Mouse (Mus musculus) embryonic facial prominence, embryonic 12.5 days (tissue): ENCODE data around the gene Lenep. TPM values are rescaled to one million over a fixed set of nuclear protein-coding genes. Genes with fewer than 3 reads are reported as not detected.

Source experiments
- ATAC-seq: fragments of 200-750 bp; cut with Nextera tagmentation; 2 replicates; pipeline ENCODE4 v1.8.0; 2017; ENCODE audit not compliant: insufficient number of reproducible peaks, insufficient read depth, low FRiP score, low TSS enrichment
- H3K27ac ChIP-seq: fragments of 300-500 bp; sonication (generic); 2 replicates; pipeline ENCODE4 v1.5.1; 2016; ENCODE audit warnings: mild to moderate bottlenecking
- H3K27me3 ChIP-seq: fragments of 300-500 bp; sonication (generic); 2 replicates; pipeline ENCODE4 v1.6.1; 2016; ENCODE audit warnings: mild to moderate bottlenecking, moderate library complexity
- H3K36me3 ChIP-seq: fragments of 300-500 bp; sonication (generic); 2 replicates; pipeline ENCODE4 v1.6.1; 2016; ENCODE audit warnings: mild to moderate bottlenecking
- H3K4me1 ChIP-seq: fragments of 300-500 bp; sonication (generic); 2 replicates; pipeline ENCODE4 v1.6.1; 2016
- H3K4me2 ChIP-seq: fragments of 300-500 bp; sonication (generic); replicated peaks from 2 replicates; pipeline ENCODE4 v1.6.1; 2016; ENCODE audit warnings: mild to moderate bottlenecking, moderate library complexity
- H3K4me3 ChIP-seq: fragments of 300-500 bp; sonication (generic); 2 replicates; pipeline ENCODE4 v1.5.1; 2016; ENCODE audit warnings: mild to moderate bottlenecking
- H3K9ac ChIP-seq: fragments of 300-500 bp; sonication (generic); 2 replicates; pipeline ENCODE4 v1.6.1; 2016; ENCODE audit warnings: mild to moderate bottlenecking, moderate library complexity
- H3K9me3 ChIP-seq: fragments of 300-500 bp; sonication (generic); 2 replicates; pipeline ENCODE4 v1.6.1; 2016; ENCODE audit warnings: mild to moderate bottlenecking, moderate library complexity
- WGBS: fragments of 180-500 bp; shearing (Covaris S2); methylation state at CpG from one replicate; pipeline ENCODE4 v1.1.7; 2016; 5-methylcytosine and 5-hydroxymethylcytosine counted together
- polyA plus RNA-seq: library from polyadenylated mRNA; unstranded; fragments of >200 nt; fragmentation: Nextera tagmentation; extraction: Ambion mirVana; gene quantifications from 2 replicates; pipeline ENCODE4 v1.2.1, GENCODE M21; 2016

Lenep gene
- polyA plus RNA-seq, 1 experiment from 2014 or later: 0.09 TPM

GRCm38 (mm10) chr3:89361675-89362074, 40.9 kb downstream of the Lenep start, which contains the start of gene Dcst2:
Dcst2 (plus strand) TSS chr3:89361975.
- 0 out of 2 replicates have a peak, but pooled peaks cover 2% of the 10 kb centered on the region for H3K27me3 ChIP-seq
- H3K4me1 ChIP-seq: no peaks in the 10 kb centered on the region
- H3K9me3 ChIP-seq: no peaks in the 10 kb centered on the region
- H3K4me2 ChIP-seq: no peak within 1 kb of the TSS
- 83% methylated on average over 7 of the region's 7 CpGs for WGBS
- ATAC-seq: no peak
- no peaks in the 10 kb centered on the region for H3K36me3 ChIP-seq
- H3K27ac ChIP-seq: no peak within 1 kb of the TSS
- H3K4me3 ChIP-seq: no peak within 1 kb of the TSS
- no peak within 1 kb of the TSS for H3K9ac ChIP-seq

GRCm38 (mm10) chr3:89360237-89360636, 42.4 kb downstream of the Lenep start:
- ATAC-seq: no peak
- Histone ChIP-seq H3K36me3 (no peaks in the 10 kb centered on the region), H3K4me3 (no peak overlapping the region), H3K4me1 (no peaks in the 10 kb centered on the region), H3K27ac (no peak overlapping the region), H3K27me3 (0 out of 2 replicates have a peak, but pooled peaks cover 2% of the 10 kb centered on the region), H3K9me3 (no peaks in the 10 kb centered on the region), H3K4me2 (no peak overlapping the region), H3K9ac (no peak overlapping the region)
- 78% methylated on average over 3 of the region's 3 CpGs for WGBS

DNA sequence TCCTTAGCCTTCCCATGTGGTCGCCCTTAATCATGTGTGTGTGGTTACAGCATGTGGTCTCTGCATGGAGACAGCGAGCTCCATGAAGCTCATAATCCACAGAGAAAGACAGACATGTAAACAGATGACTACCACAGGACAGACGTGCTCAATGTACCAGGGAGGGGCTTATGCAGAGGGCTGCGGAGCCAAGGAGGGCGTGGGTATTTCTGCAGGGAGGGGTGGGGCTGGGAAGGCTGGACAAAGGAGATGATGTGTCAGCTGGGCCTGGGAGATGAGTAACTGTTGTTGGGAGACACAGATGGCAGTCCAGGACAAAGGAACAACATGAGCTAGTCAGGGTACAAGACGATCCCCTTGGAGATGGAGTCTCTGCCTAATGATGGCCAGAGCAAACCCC, 43.0 kb downstream of the Lenep start:
- WGBS: 74% methylated on average over 6 of the region's 6 CpGs
- Histone ChIP-seq H3K27ac (no peak overlapping the region), H3K27me3 (0 out of 2 replicates have a peak, but pooled peaks cover 2% of the 10 kb centered on the region), H3K4me3 (no peak overlapping the region), H3K9me3 (no peaks in the 10 kb centered on the region), H3K36me3 (no peaks in the 10 kb centered on the region), H3K4me1 (peaks cover 3% of the 10 kb centered on the region; the same call in 1 of the 2 replicates), H3K4me2 (no peak overlapping the region), H3K9ac (no peak overlapping the region)
- no peak for ATAC-seq

- H3K27me3 ChIP-seq: 0 out of 2 replicates have a peak, but pooled peaks cover 15% of the 10 kb centered on the region
- no peaks in the 10 kb centered on the region for H3K9me3 ChIP-seq
- no peaks in the 10 kb centered on the region for H3K36me3 ChIP-seq
- H3K4me2 ChIP-seq: no peak overlapping the region
- WGBS: 73% methylated on average over 9 of the region's 9 CpGs
- peaks cover 3% of the 10 kb centered on the region; the same call in 1 of the 2 replicates for H3K4me1 ChIP-seq
- no peak overlapping the region for H3K27ac ChIP-seq
- no peak overlapping the region for H3K9ac ChIP-seq
- H3K4me3 ChIP-seq: no peak overlapping the region
- no peak for ATAC-seq
Observed at GRCm38 (mm10) chr3:89356029-89356428, 46.6 kb downstream of the Lenep start.

GRCm38 (mm10) chr3:89355512-89355902, 47.1 kb downstream of the Lenep start:
- 78% methylated on average over 6 of the region's 6 CpGs for WGBS
- H3K4me3 ChIP-seq: no peak overlapping the region
- peaks cover 5% of the 10 kb centered on the region for H3K4me1 ChIP-seq
- H3K4me2 ChIP-seq: no peak overlapping the region
- H3K27me3 ChIP-seq: peaks cover 18% of the 10 kb centered on the region; the same call in 1 of the 2 replicates
- no peaks in the 10 kb centered on the region for H3K36me3 ChIP-seq
- no peak overlapping the region for H3K9ac ChIP-seq
- H3K27ac ChIP-seq: no peak overlapping the region
- no peak for ATAC-seq
- H3K9me3 ChIP-seq: no peaks in the 10 kb centered on the region

GRCm38 (mm10) chr3:89354816-89355511, 47.6 kb downstream of the Lenep start:
- no peak overlapping the region for H3K27ac ChIP-seq
- H3K4me2 ChIP-seq: no peak overlapping the region
- peaks cover 23% of the 10 kb centered on the region; the same call in 1 of the 2 replicates for H3K27me3 ChIP-seq
- H3K4me3 ChIP-seq: no peak overlapping the region
- no peaks in the 10 kb centered on the region for H3K36me3 ChIP-seq
- ATAC-seq: no peak
- H3K9ac ChIP-seq: no peak overlapping the region
- WGBS: 21% methylated on average over 5 of the region's 5 CpGs
- peaks cover 9% of the 10 kb centered on the region for H3K4me1 ChIP-seq
- no peaks in the 10 kb centered on the region for H3K9me3 ChIP-seq

DNA sequence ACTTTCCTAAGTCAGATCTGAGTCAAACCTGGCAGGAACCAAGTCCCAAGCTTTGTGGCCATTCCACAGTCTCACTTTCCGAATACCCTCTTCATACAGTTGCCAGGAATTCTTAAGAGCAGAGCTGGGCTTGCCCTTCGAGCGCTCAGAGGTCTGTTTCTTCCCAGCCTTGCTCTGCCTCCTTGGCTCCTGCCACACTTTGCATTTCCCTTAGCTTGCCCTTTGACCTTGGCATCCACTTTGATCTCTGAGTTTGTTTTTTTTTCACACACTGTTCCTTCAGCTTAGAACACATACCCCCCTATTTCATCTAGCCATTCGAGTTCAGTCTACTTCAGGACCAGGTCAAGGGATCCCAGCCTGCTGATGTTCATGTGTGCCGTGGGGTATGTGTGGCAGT, 51.3 kb downstream of the Lenep start:
- 0 out of 2 replicates have a peak, but pooled peaks cover 8% of the 10 kb centered on the region for H3K36me3 ChIP-seq
- no peak overlapping the region for H3K27ac ChIP-seq
- H3K27me3 ChIP-seq: peaks cover 44% of the 10 kb centered on the region
- peaks cover 21% of the 10 kb centered on the region for H3K4me1 ChIP-seq
- H3K9ac ChIP-seq: no peak overlapping the region
- no peaks in the 10 kb centered on the region for H3K9me3 ChIP-seq
- no peak for ATAC-seq
- H3K4me3 ChIP-seq: no peak overlapping the region
- H3K4me2 ChIP-seq: no peak overlapping the region
- 43% methylated on average over 5 of the region's 5 CpGs for WGBS

Other genes with a start within 250 kb of the Lenep start
- 3.9 and 4.4 TPM in 2 replicates for gene Hcn3, start 242.6 kb downstream of the Lenep start, polyA plus RNA-seq
- gene Clk2, start 238.0 kb downstream of the Lenep start, polyA plus RNA-seq: 51.3 and 52.6 TPM in 2 replicates
- gene Scamp3, start 225.3 kb downstream of the Lenep start, polyA plus RNA-seq: 108 and 109 TPM in 2 replicates
- 30.9 and 37.2 TPM in 2 replicates for gene Fam189b, start 219.7 kb downstream of the Lenep start, polyA plus RNA-seq
- 33.2 and 34.9 TPM in 2 replicates for gene Gba, start 199.9 kb downstream of the Lenep start, polyA plus RNA-seq
- 42.6 and 46.2 TPM in 2 replicates for gene Thbs3, start 187.6 kb downstream of the Lenep start, polyA plus RNA-seq
- gene Mtx1, start 175.7 kb downstream of the Lenep start, polyA plus RNA-seq: 208 and 211 TPM in 2 replicates
- 0.78 and 1.6 TPM in 2 replicates for gene Muc1, start 173.7 kb downstream of the Lenep start, polyA plus RNA-seq
- gene Krtcap2, start 156.8 kb downstream of the Lenep start, polyA plus RNA-seq: 297 and 306 TPM in 2 replicates
- 6.2 and 7.7 TPM in 2 replicates for gene Trim46, start 156.5 kb downstream of the Lenep start, polyA plus RNA-seq
- gene Dpm3, start 143.4 kb downstream of the Lenep start, polyA plus RNA-seq: 101 and 103 TPM in 2 replicates
- gene Slc50a1, start 132.2 kb downstream of the Lenep start, polyA plus RNA-seq: 56.6 and 62.0 TPM in 2 replicates
- 32.6 and 36.1 TPM in 2 replicates for gene Efna1, start 121.7 kb downstream of the Lenep start, polyA plus RNA-seq
- 12.8 and 15.8 TPM in 2 replicates for gene Efna3, start 79.8 kb downstream of the Lenep start, polyA plus RNA-seq
- 47.1 and 48.8 TPM in 2 replicates for gene Efna4, start 64.8 kb downstream of the Lenep start, polyA plus RNA-seq
- gene Adam15, start 52.8 kb downstream of the Lenep start, polyA plus RNA-seq: 42.7 and 45.5 TPM in 2 replicates
- gene Dcst2, start 40.8 kb downstream of the Lenep start, polyA plus RNA-seq: 0.13 and 0.38 TPM in 2 replicates
- 0.32 and 0.57 TPM in 2 replicates for gene Dcst1, start 37.5 kb downstream of the Lenep start, polyA plus RNA-seq
- gene Zbtb7b, start 8.0 kb downstream of the Lenep start, polyA plus RNA-seq: 0.83 and 1.9 TPM in 2 replicates
- 30.3 TPM in 2 replicates for gene Flad1, start 9.1 kb upstream of the Lenep start, polyA plus RNA-seq
- gene Cks1b, start 15.6 kb upstream of the Lenep start, polyA plus RNA-seq: 480 and 499 TPM in 2 replicates
- 94.5 and 97.5 TPM in 2 replicates for gene Shc1, start 15.7 kb upstream of the Lenep start, polyA plus RNA-seq
- 67.3 and 67.9 TPM in 2 replicates for gene Pygo2, start 27.4 kb upstream of the Lenep start, polyA plus RNA-seq
- gene Pbxip1, start 33.9 kb upstream of the Lenep start, polyA plus RNA-seq: 29.8 and 30.1 TPM in 2 replicates
- 57.0 and 58.8 TPM in 2 replicates for gene Pmvk, start 51.7 kb upstream of the Lenep start, polyA plus RNA-seq
- 2.1 and 2.5 TPM in 2 replicates for gene Kcnn3, start 117.4 kb upstream of the Lenep start, polyA plus RNA-seq